Mouse (Mus musculus) heart, adult 2 months (tissue): Measurements from ENCODE around the gene Trio. TPM values are rescaled to one million over a fixed set of nuclear protein-coding genes. Genes with fewer than 3 reads are reported as not detected.

Source experiments
- DNase-seq, 2 experiments: peaks; one replicate each; pipeline ENCODE4 v3.0.0; 2021
- H3K27ac ChIP-seq: fragments of 200-600 bp; 2 replicates; pipeline ENCODE4 v1.8.1; 2022
- H3K27me3 ChIP-seq: fragments of 200-500 bp; 2 replicates; pipeline ENCODE4 v1.6.1; 2012; ENCODE audit warnings: mild to moderate bottlenecking, low read length, inconsistent platforms, mixed read lengths; ENCODE audit not compliant: control insufficient read depth, insufficient read depth
- H3K36me3 ChIP-seq: fragments of 200-500 bp; 2 replicates; pipeline ENCODE4 v1.6.1; 2012; ENCODE audit warnings: low read length, inconsistent platforms; ENCODE audit not compliant: control insufficient read depth, insufficient read depth
- H3K4me1 ChIP-seq: fragments of 200-500 bp; 2 replicates; pipeline ENCODE4 v1.6.1; 2011; ENCODE audit warnings: low read length; ENCODE audit not compliant: control insufficient read depth, insufficient read depth
- H3K4me3 ChIP-seq: fragments of 200-600 bp; 2 replicates; pipeline ENCODE4 v1.8.1; 2022
- H3K79me2 ChIP-seq: fragments of 200-500 bp; replicated peaks from 2 replicates; pipeline ENCODE4 v1.6.1; 2012; ENCODE audit warnings: mild to moderate bottlenecking, inconsistent platforms, low read length, moderate library complexity, mixed read lengths; ENCODE audit not compliant: control insufficient read depth, insufficient read depth
- H3K9ac ChIP-seq: fragments of 200-500 bp; 2 replicates; pipeline ENCODE4 v1.6.1; 2012; ENCODE audit warnings: low read depth, mild to moderate bottlenecking, control low read depth, inconsistent platforms, low read length, mixed read lengths
- CTCF ChIP-seq: fragments of 200-600 bp; IDR thresholded peaks from 2 replicates; pipeline ENCODE4 v1.8.1; 2022; ENCODE audit warnings: antibody characterized with exemption, mild to moderate bottlenecking, moderate library complexity
- EP300 ChIP-seq: fragments of 200-500 bp; IDR thresholded peaks from 2 replicates; pipeline ENCODE4 v1.6.1; 2011; ENCODE audit warnings: low read depth, low read length, control low read depth; ENCODE audit not compliant: insufficient read depth
- POLR2A ChIP-seq: fragments of 200-500 bp; IDR thresholded peaks from 2 replicates; pipeline ENCODE4 v1.6.1; 2011; ENCODE audit warnings: mild to moderate bottlenecking, low read depth, low read length, control low read depth; ENCODE audit not compliant: insufficient read depth
- WGBS: fragments of 180-500 bp; shearing (Covaris S2); methylation state at CpG from one replicate; pipeline ENCODE4 v1.1.7; 2018; 5-methylcytosine and 5-hydroxymethylcytosine counted together
- intact Hi-C: fragments of 180-260 bp; cut with DNase I; formaldehyde crosslinking; loops from one replicate; pipeline ENCODE4 v1.15.1; 2025
- polyA plus RNA-seq: library from polyadenylated mRNA; depleted of rRNA; stranded (reverse); fragments of >200 nt; gene quantifications from 2 replicates; pipeline ENCODE4 v1.2.3, GENCODE M21; 2012
- total RNA-seq, 2 experiments: library from RNA; stranded (reverse); gene quantifications; 2 replicates each; pipeline ENCODE4 v1.2.3; 2021

The Trio gene
- total and polyA plus RNA-seq, 3 experiments: 28.0 to 44.2 (median 33.8) TPM

DNA sequence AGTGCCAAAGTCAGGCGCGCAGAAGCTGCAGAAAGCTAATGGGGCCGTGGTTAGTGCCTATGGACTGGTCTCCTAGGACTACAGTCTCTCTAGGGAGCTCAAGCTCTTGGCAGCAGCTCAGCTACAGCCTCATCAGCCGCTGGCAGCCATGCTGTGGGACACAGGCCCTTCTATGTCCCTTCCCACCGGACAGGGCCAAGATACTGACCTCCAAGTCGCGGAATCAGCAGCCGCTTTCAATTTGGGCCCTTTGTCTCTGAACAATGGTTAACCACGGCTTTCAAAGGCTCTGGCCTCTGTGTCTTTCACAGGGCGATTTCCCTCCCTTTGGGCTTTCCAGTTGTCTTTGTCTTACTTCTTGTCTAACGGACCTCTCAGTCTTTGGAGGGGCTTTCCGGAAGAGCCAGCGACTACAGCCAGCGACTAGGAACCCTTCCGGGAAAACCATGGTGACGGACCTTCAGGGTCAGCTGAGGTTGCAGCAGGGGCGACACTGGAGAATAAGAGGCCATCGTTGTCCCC lies 25.5 kb upstream of the Trio start:
- Histone ChIP-seq H3K9ac (0 out of 2 replicates have a peak overlapping the region, but pooled peaks have one; percentile 7), H3K27me3 (no peaks in the 10 kb centered on the region), H3K4me3 (peak overlapping the region; percentile 32), H3K79me2 (no peaks in the 10 kb centered on the region), H3K27ac (peak overlapping the region; percentile 49), H3K36me3 (no peaks in the 10 kb centered on the region), H3K4me1 (no peaks in the 10 kb centered on the region)
- peak; percentile 68 to 73 for DNase-seq
- no peak for TF ChIP-seq CTCF
- no peak for TF ChIP-seq EP300
- TF ChIP-seq POLR2A: no peak
- intact Hi-C loops: no loop called here
- 30% methylated on average over 18 of the region's 18 CpGs for WGBS

GRCm38 (mm10) chr15:28047711-28048110 lies 22.1 kb upstream of the Trio start:
- H3K4me3 ChIP-seq: no peak overlapping the region

GRCm38 (mm10) chr15:28041158-28041865 lies 15.7 kb upstream of the Trio start:
- DNase-seq: no peak
- intact Hi-C loops: no loop called here
- no peaks in the 10 kb centered on the region for H3K79me2 ChIP-seq
- H3K27me3 ChIP-seq: no peaks in the 10 kb centered on the region
- H3K36me3 ChIP-seq: no peaks in the 10 kb centered on the region
- WGBS: 43% methylated on average over 9 of the region's 9 CpGs
- no peak overlapping the region for H3K27ac ChIP-seq
- no peaks in the 10 kb centered on the region for H3K4me1 ChIP-seq
- H3K9ac ChIP-seq: no peak overlapping the region
- no peak for TF ChIP-seq POLR2A
- TF ChIP-seq EP300: no peak
- no peak for TF ChIP-seq CTCF
- no peak overlapping the region for H3K4me3 ChIP-seq

More at GRCm38 (mm10) chr15:28047711-28048110, 22.1 kb upstream of the Trio start:
- no peak for DNase-seq
- Histone ChIP-seq H3K9ac (no peak overlapping the region), H3K27ac (no peak overlapping the region), H3K79me2 (no peaks in the 10 kb centered on the region), H3K27me3 (no peaks in the 10 kb centered on the region), H3K4me1 (no peaks in the 10 kb centered on the region), H3K36me3 (no peaks in the 10 kb centered on the region)
- TF ChIP-seq CTCF (no peak), EP300 (no peak)
- intact Hi-C loops: no loop called here
- 63% methylated on average over 3 of the region's 3 CpGs for WGBS

DNA sequence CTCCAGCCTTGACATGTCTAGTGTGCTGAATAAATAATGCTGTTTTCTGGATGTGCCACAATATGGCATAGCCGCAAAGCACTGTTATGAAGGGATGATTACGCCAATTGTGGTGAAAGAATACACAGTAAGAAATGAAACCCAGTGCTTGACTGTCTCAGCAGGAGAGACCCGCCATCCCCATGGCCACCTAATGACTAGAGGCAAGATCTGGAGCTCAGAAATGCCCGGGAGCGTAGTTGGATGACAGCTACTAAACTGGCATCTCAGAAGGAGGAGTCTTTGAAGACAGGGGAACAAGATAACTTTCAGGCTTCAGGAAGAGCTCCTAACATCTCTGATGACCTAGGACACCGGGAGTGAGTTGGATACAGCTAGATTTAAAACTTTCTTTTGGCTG lies 12.0 kb upstream of the Trio start:
- H3K9ac ChIP-seq: no peak overlapping the region
- intact Hi-C loops: no loop called here
- TF ChIP-seq CTCF: no peak
- TF ChIP-seq POLR2A: no peak
- TF ChIP-seq EP300: no peak
- H3K27ac ChIP-seq: no peak overlapping the region
- WGBS: 90% methylated on average over 6 of the region's 6 CpGs
- no peaks in the 10 kb centered on the region for H3K4me1 ChIP-seq
- H3K79me2 ChIP-seq: no peaks in the 10 kb centered on the region
- H3K4me3 ChIP-seq: no peak overlapping the region
- DNase-seq: no peak
- H3K27me3 ChIP-seq: no peaks in the 10 kb centered on the region
- H3K36me3 ChIP-seq: no peaks in the 10 kb centered on the region

- TF ChIP-seq POLR2A (no peak), EP300 (no peak), CTCF (no peak)
- H3K9ac ChIP-seq: no peak overlapping the region
- intact Hi-C loops: no loop called here
- no peaks in the 10 kb centered on the region for H3K36me3 ChIP-seq
- H3K4me3 ChIP-seq: no peak overlapping the region
- no peaks in the 10 kb centered on the region for H3K79me2 ChIP-seq
- H3K27me3 ChIP-seq: no peaks in the 10 kb centered on the region
- 72% methylated on average over 10 of the region's 10 CpGs for WGBS
- H3K27ac ChIP-seq: no peak overlapping the region
- no peak for DNase-seq
- H3K4me1 ChIP-seq: no peaks in the 10 kb centered on the region
These were observed 10.0 kb upstream of the Trio start for GRCm38 (mm10) chr15:28035601-28036000.

- intact Hi-C loops: no loop called here
- no peaks in the 10 kb centered on the region for H3K36me3 ChIP-seq
- H3K4me1 ChIP-seq: no peaks in the 10 kb centered on the region
- no peaks in the 10 kb centered on the region for H3K79me2 ChIP-seq
- TF ChIP-seq EP300: no peak
- TF ChIP-seq CTCF: no peak
- no peak for TF ChIP-seq POLR2A
- H3K27me3 ChIP-seq: no peaks in the 10 kb centered on the region
- no peak overlapping the region for H3K4me3 ChIP-seq
- DNase-seq: no peak
- WGBS: 79% methylated on average over 10 of the region's 10 CpGs
- H3K9ac ChIP-seq: no peak overlapping the region
- no peak overlapping the region for H3K27ac ChIP-seq
These were observed 9.0 kb upstream of the Trio start for GRCm38 (mm10) chr15:28034636-28035035.
